ENCODE assay signal across 13 mouse cellular contexts in the genomic region with DNA sequence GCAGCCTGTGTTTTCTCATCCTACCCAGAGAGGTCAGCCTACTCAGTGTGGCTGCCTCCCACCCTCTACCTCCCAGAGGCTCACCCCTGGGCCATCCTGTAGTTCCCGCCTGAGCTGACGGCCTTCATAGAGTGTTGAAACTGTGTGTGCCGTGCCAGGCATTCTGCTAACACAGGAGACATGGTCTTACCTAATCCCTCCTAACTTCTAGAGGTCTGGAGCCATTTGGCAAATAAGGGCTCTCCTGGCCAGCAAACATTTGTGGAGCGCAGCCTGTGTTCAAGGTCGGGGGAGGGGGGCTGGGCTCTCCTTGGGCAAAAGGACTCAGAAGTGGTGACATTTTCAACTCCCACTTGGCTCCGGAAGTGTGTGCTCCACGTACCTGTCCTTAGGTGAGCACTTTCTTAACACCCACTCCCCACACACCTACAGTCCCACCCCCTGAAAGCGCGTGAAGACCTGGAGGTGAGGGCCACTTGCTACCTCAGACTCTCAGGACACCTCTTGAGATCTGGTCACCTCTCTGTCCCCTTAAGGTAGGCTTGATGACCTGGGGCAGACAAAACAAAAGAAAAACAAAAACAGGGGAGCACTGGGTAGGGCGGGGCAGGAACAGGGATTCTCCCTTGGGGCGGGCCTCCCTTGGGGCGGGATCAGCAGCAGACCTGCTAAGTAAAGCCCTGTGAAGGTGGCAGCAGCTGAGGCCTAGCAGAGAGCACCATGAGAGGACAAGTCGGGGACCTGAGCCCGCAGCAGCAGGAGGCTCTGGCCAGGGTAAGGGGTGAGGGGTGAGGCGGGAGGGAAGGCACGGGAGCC. TPM values are rescaled to one million over a fixed set of nuclear protein-coding genes. Genes with fewer than 3 reads are reported as not detected.
DNase-seq lines count a peak whose midpoint lies in the region; ATAC-seq and TF ChIP-seq lines count a peak whose summit lies in the region.
"Had no signal": no experiment of that assay in that cellular context is flagged by ENCODE, and none has a peak within 500 bp of the region (broad histone marks: within the 10 kb centered on the region; RNA-seq: fewer than 3 reads in every experiment).

A gene (plus strand): TSS at position 337 of the 816 bp plus-strand sequence.

- no peak within 1 kb of the TSS for H3K4me2 ChIP-seq in intestine, embryonic 16.5 days (ENCODE audit: low read depth, low read length)
- peak within 1 kb of the TSS; percentile 54 for H3K4me2 ChIP-seq in lung, postnatal 0 days (replicated peaks; ENCODE audit: low read depth, low read length)
- H3K4me2 ChIP-seq: heart, embryonic 13.5 days; limb, embryonic 15.5 days had no signal

- 0 out of 2 replicates have a peak within 1 kb of the TSS, but pooled peaks have one; percentile 32 for H3K9ac ChIP-seq in intestine, embryonic 16.5 days (ENCODE audit: low read depth, low read length)
- H3K9ac ChIP-seq in lung, postnatal 0 days (replicated peaks; ENCODE audit: low read depth) = peak within 1 kb of the TSS; percentile 32
- H3K9ac ChIP-seq: heart, embryonic 13.5 days; limb, embryonic 15.5 days had no signal

- TF ChIP-seq CTCF in E14TG2a.4 (conservative IDR thresholded peaks at IDR 0.05; ENCODE audit: low read length) = no peak
- peak; percentile 10; the same call in 1 of the 2 replicates for TF ChIP-seq CTCF in lung, postnatal 0 days (IDR thresholded peaks at IDR 0.05)

- no peaks in the 10 kb centered on the region for H3K9me3 ChIP-seq in E14TG2a.4 (ENCODE audit: low read length)
- H3K9me3 ChIP-seq in intestine, embryonic 16.5 days (ENCODE audit: control insufficient read depth, low read length) = no peaks in the 10 kb centered on the region
- no peaks in the 10 kb centered on the region for H3K9me3 ChIP-seq in lung, postnatal 0 days (ENCODE audit: low read length)
- H3K9me3 ChIP-seq: heart, embryonic 13.5 days; limb, embryonic 15.5 days had no signal

- 30% methylated on average over 16 of the region's 16 CpGs for WGBS in intestine, embryonic 16.5 days
- WGBS in lung, postnatal 0 days = 25% methylated on average over 15 of the region's 16 CpGs

- no peak for TF ChIP-seq EP300 in lung, postnatal 0 days (IDR thresholded peaks at IDR 0.05)

- peak; percentile 25 for DNase-seq in ES-CJ7 (ENCODE audit: low read depth, low spot score)
- DNase-seq in lung, postnatal 0 days (ENCODE audit: low spot score) = peak; percentile 87
- DNase-seq in thymus, postnatal 4 days = no peak
- no peak for DNase-seq in ovary, postnatal 36 days (ENCODE audit: low spot score)
- DNase-seq: cerebellum, adult 18-20 months; kidney, postnatal 14 days had no signal

- peak; percentile 66; the same call in 1 of the 2 replicates for ATAC-seq in intestine, embryonic 16.5 days
- peak; percentile 81 for ATAC-seq in lung, postnatal 0 days
- ATAC-seq in cerebellum, adult (ENCODE audit: insufficient number of reproducible peaks, low FRiP score, low TSS enrichment) = no peak
- ATAC-seq: activated CD4-positive, CD25-positive, alpha-beta regulatory T cell, adult 4 months; hindbrain, embryonic 16.5 days had no signal

- peak within 1 kb of the TSS; percentile 70 for H3K4me3 ChIP-seq in E14TG2a.4 (replicated peaks; ENCODE audit: low read length)
- H3K4me3 ChIP-seq in intestine, embryonic 16.5 days (ENCODE audit: low read length) = no peak within 1 kb of the TSS
- peak within 1 kb of the TSS; percentile 24 for H3K4me3 ChIP-seq in lung, postnatal 0 days (ENCODE audit: low read depth, low read length)
- H3K4me3 ChIP-seq: heart, embryonic 13.5 days; limb, embryonic 15.5 days had no signal

- H3K27ac ChIP-seq in intestine, embryonic 16.5 days (ENCODE audit: low read length) = no peak within 1 kb of the TSS
- H3K27ac ChIP-seq in lung, postnatal 0 days (ENCODE audit: low read length) = peak within 1 kb of the TSS; percentile 85
- H3K27ac ChIP-seq: heart, embryonic 13.5 days; limb, embryonic 15.5 days had no signal

- H3K27me3 ChIP-seq in E14TG2a.4 (ENCODE audit: insufficient read depth, low read length) = peaks cover 11% of the 10 kb centered on the region
- no peaks in the 10 kb centered on the region for H3K27me3 ChIP-seq in intestine, embryonic 16.5 days (replicated peaks; ENCODE audit: control insufficient read depth, insufficient read depth, low read length)
- H3K27me3 ChIP-seq in lung, postnatal 0 days (replicated peaks; ENCODE audit: insufficient read depth, low read length) = no peaks in the 10 kb centered on the region

- H3K36me3 ChIP-seq in E14TG2a.4 (ENCODE audit: insufficient read depth, low read length) = no peaks in the 10 kb centered on the region
- H3K36me3 ChIP-seq in intestine, embryonic 16.5 days (ENCODE audit: control insufficient read depth, insufficient read depth, low read length) = no peaks in the 10 kb centered on the region
- H3K36me3 ChIP-seq in lung, postnatal 0 days (ENCODE audit: insufficient read depth, low read length) = no peaks in the 10 kb centered on the region
- H3K36me3 ChIP-seq: heart, embryonic 13.5 days; limb, embryonic 15.5 days had no signal

- peaks cover 50% of the 10 kb centered on the region for H3K4me1 ChIP-seq in E14TG2a.4 (replicated peaks; ENCODE audit: low read depth, low read length)
- H3K4me1 ChIP-seq in intestine, embryonic 16.5 days (ENCODE audit: control insufficient read depth, insufficient read depth, low read length) = no peaks in the 10 kb centered on the region
- peaks cover 3% of the 10 kb centered on the region; the same call in 1 of the 2 replicates for H3K4me1 ChIP-seq in lung, postnatal 0 days (ENCODE audit: insufficient read depth, low read depth, low read length)
- H3K4me1 ChIP-seq: limb, embryonic 15.5 days had no signal

RNA-seq across cellular contexts. Expression of the gene that starts here (rescaled TPM):
- polyA plus RNA-seq in intestine, embryonic 16.5 days (2015; fragmentation: Nextera tagmentation; extraction: Ambion mirVana) = 0.47 and 0.56 TPM in 2 replicates
- polyA plus RNA-seq in lung, postnatal 0 days (2015; fragmentation: Nextera tagmentation; extraction: Ambion mirVana) = 28.0 and 35.9 TPM in 2 replicates
- polyA plus RNA-seq: activated CD4-positive, CD25-positive, alpha-beta regulatory T cell, adult 4 months; heart, embryonic 13.5 days; hindbrain, embryonic 16.5 days had no signal

Comparison
In these comparisons a context has a peak if more than half of its experiments do, and no peak if none do; other contexts are left out.
1. RNA of the gene that starts here (polyA plus RNA-seq): 28.0 to 35.9 TPM in lung, postnatal 0 days; 0.47 to 0.56 TPM in intestine, embryonic 16.5 days; every median in the first group is over 10 times any median in the second.
2. Peak in ATAC-seq and H3K9ac ChIP-seq in intestine, embryonic 16.5 days; RNA of the gene not detected or under 1 TPM.
3. DNase-seq: peak in ES-CJ7 (single experiment) and lung, postnatal 0 days (single experiment); none in thymus, postnatal 4 days (single experiment) and ovary, postnatal 36 days (single experiment).